Mouse (Mus musculus): Measurements from ENCODE around the gene Phf2. TPM values are rescaled to one million over a fixed set of nuclear protein-coding genes. Genes with fewer than 3 reads are reported as not detected.
"Not testable (repeated sequence)": the region's sequence is repeated elsewhere in the genome, so short reads cannot be mapped to it uniquely, and the experiment has no call there.

The Phf2 gene
- total RNA-seq, 4 experiments from 2014 or later = 35.5 to 40.5 (median 37.5) TPM

- DNase-seq (ENCODE audit: low spot score in 2 of 2) = not testable (repeated sequence)
Observed at GRCm38 (mm10) chr13:48809668-48810067, 61.3 kb downstream of the Phf2 start.

GRCm38 (mm10) chr13:48807481-48808031 is 63.4 kb downstream of the Phf2 start:
- DNase-seq (ENCODE audit: low spot score in 2 of 2) = peak; percentile 51 to 69

- no peak for DNase-seq (ENCODE audit: low spot score in 2 of 2)
Observed at GRCm38 (mm10) chr13:48802181-48802580, 68.7 kb downstream of the Phf2 start.

DNA sequence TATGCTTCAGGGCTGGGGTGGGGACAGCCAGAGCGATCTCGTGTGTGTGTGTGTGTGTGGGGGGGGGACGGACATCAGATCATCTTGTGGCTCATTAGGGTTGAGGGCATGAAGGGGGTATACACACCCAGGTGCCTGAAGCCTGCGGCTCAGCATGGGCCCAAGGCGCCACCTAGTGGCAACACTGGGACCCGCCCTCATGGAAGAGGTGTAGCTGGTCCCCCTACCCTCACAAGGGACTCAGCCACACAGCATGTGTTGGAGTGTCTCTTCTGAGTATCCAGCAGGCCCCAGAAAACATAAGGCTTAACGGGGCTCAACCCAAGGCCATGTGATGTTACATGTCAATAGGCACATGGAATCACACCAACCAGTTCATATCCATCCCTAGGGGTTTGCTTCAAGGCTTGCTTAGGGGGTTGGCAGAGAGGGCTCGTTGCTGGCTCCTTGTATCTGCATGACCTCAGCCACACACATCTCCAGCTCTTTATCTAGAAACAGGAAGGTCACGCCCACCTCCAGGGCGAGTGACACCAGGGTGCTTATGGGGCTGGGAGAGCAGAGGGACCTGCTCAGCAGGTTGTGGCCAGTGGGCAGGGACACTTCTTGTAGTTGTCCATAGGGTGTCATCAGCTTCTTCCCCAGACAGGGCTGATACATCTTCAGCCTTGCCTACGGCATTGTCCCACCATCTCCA is 69.9 kb downstream of the Phf2 start:
- DNase-seq (ENCODE audit: low spot score in 2 of 2) = peak in 1 of 2 experiments; percentile 65

DNA sequence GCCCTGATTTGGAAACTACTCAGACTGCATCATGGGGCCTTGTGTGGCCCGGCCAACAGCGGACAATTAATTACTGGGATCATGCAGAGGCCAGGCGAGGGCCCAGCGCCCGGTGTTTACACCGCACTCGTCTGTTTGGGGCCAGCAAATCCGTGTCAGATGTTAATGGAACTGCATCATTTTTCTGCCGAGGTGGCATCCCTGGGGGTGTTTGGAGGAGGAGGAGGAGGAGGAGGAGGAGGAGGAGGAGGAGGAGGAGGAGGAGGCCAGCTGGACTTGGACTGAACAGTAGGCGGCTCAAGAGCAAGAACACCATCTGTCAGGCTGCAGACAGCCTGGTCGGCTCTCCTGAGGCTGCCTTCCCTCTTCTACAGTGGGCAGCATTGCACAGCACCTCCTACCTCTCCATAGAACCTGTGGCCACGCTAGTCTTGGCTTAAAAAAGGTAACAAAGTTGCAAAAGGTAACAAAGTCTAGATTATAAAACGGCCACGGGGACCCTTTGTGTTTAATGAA is 72.6 kb downstream of the Phf2 start:
- no peak for DNase-seq (ENCODE audit: low spot score in 2 of 2)

- no peak for DNase-seq (ENCODE audit: low spot score in 2 of 2)
Observed at GRCm38 (mm10) chr13:48796906-48797305, 74.0 kb downstream of the Phf2 start.

- DNase-seq (ENCODE audit: low spot score in 2 of 2) = no peak
Observed at GRCm38 (mm10) chr13:48795711-48796110, 75.2 kb downstream of the Phf2 start.

GRCm38 (mm10) chr13:48784594-48785298 is 86.2 kb downstream of the Phf2 start:
- no peak for DNase-seq (ENCODE audit: low spot score in 2 of 2)

DNA sequence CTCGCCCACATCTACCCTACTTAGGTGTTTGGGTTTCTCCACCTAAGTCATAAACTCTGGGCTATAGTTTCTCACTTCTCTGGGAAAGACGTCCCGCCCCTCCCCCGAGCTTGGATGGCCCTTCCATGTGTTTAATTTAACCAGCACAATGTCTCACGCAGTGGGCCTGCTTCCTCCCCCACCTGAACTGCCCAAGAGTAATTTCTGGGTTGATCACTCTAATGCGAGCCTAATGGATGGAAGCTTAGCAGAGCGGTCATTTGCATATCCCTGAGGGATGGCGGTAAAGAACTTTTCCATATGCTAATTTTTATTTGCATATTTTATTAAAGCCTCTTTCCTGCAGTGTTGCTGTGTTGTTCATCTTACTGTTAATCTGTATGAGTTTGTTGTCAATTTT is 86.8 kb downstream of the Phf2 start:
- no peak for DNase-seq (ENCODE audit: low spot score in 2 of 2)

DNA sequence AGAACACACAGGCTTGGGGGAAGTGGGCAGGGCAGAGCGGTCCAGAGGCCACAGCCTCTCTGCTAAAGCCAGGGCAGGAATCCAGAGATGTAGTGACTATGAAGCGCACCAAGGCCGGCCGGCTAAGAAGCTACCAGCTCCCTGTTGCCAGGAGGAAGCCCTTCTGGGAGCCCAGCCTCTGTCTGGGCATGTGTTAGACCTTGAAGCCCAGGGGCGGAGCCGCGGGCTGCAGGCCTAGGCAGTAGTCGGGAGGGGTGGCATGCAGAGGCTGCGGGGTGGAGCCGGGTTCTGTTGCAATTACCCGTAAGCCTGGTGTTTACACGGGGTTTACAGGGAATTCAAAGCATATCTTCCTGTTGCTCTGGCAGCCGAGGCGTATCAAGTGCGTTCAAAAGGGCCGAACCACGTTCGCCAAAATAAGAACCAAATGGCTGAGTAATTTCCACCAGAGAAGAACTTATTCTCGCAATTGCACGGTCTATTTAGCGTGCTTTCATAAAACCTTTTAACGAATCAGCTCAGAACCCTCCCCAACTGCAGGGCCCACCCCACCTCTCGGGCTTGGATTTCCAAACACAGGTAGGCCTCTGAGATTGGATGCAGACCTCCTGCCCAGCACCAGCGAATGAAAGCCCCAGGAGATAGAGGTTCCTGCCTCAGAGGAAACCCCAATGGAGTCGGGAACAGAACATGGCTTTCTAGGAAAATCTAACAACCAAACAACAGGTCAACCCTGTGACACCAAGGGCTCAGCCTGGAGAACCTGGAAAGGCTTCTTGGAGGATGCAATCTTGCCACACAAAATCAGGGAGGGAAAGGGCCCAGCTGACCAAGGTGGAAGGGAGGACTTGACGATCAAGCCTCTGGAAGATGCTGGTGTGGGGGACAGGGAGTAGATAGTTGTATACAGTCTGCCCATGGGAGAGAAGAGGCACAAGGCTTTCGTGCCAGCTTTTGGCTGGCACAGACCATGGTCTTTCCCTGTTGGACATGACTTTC is 87.9 kb downstream of the Phf2 start:
- no peak for DNase-seq (ENCODE audit: low spot score in 2 of 2)

- DNase-seq (ENCODE audit: low spot score in 2 of 2) = no peak
Observed at GRCm38 (mm10) chr13:48780345-48781010, 90.4 kb downstream of the Phf2 start.

GRCm38 (mm10) chr13:48779592-48780344 is 91.2 kb downstream of the Phf2 start:
- DNase-seq (ENCODE audit: low spot score in 2 of 2) = no peak

DNA sequence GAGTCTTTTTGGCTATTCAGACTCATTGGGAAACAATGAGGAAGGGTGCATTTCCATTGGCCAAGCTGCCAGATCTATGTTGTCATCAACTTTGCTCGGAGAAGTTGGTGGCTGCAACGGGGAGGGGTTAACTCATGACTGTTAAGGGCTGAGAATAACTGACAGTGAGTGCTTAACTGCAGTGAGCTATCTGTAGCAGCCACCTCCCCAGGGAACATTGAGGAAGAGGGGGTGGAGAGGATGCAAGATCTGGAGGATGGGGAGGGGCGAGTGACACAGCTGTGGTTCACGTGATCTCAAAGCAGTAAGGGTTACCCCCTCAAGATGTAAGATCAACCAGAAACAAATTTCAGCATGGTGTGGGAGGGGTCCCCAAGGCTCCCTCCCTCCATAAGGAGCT is 92.8 kb downstream of the Phf2 start:
- no peak for DNase-seq (ENCODE audit: low spot score in 2 of 2)

DNA sequence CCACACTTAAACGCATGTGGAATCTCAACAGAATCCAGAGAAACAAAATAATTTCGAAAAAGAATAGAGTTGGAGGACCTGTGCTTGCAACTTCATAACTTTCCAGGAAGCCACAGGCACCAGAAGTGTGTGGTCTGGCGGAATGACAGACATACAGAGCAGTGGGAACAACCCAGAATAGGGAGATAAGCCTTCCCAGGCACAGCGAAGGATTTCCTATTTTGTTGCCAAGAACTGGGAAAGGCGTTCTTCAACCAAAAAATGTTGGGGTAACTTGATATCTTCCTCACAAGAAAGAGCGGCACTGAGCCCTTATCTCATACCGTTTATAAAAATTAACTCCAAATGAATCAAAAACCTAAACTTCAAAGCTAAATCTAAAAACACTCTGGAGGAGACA is 96.4 kb downstream of the Phf2 start:
- DNase-seq (ENCODE audit: low spot score in 2 of 2) = no peak

- peak; percentile 8 to 17 for DNase-seq (ENCODE audit: low spot score in 2 of 2)
Observed at GRCm38 (mm10) chr13:48768109-48768508, 102.8 kb downstream of the Phf2 start.

GRCm38 (mm10) chr13:48763701-48764245 is 107.1 kb downstream of the Phf2 start:
- DNase-seq (ENCODE audit: low spot score in 2 of 2) = no peak

DNA sequence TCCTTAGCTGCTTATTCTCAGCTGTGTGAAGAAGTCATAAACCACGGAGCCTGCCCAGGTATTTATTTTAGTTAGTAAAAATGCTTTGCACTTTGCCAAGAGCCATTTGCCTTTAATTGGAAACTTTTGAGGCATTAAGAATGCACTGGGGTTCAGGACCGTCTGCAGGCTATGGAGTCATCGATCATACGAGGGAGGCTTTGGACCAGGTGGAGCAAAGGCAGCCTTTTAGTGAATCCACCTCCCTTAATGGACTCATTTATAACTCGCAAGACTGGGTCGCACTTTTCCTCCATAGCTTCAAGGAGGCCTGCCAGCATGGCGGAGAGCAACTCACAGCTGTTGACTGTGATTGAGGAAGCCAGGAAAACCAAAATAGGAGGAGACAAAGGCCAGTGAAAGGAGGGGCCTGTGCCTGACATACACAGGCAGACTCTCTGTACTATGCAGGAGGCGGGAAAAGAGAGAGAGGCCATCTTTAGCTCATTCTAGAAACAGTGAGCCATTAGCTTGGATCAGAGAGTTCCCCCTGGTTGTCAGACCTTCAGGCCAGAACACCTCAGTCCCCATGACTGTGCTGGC is 110.0 kb downstream of the Phf2 start:
- no peak for DNase-seq (ENCODE audit: low spot score in 2 of 2)

DNA sequence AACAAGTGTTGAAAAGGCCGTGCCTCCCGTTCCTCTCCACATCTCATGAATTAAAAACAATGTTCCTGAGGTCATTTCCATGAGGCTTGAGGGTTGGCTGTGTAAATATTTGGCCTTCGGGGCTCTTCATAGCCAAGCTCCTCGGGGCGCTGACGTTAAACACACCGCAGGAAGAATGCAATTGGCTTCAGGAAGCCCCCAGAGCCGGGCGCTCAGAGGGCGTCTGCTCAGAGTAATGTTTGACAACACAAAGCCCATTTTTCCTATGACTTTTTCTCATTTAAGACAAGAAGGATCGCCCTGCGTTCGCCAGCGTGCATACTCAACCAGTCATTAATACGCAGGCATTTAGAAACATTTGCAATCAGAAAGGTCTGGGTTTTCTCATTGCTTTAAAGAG is 114.2 kb downstream of the Phf2 start:
- no peak for DNase-seq (ENCODE audit: low spot score in 2 of 2)

Data from layer of hippocampus, adult 8-10 months (tissue).